Mouse (Mus musculus): ENCODE measurements at regions not wholly inside any gene's neighbourhood (a gene's known extent, or its start where the extent isn't known, plus 50 kb on each side); places are given as distances from the start of the nearest gene placed in this dataset.

DNA sequence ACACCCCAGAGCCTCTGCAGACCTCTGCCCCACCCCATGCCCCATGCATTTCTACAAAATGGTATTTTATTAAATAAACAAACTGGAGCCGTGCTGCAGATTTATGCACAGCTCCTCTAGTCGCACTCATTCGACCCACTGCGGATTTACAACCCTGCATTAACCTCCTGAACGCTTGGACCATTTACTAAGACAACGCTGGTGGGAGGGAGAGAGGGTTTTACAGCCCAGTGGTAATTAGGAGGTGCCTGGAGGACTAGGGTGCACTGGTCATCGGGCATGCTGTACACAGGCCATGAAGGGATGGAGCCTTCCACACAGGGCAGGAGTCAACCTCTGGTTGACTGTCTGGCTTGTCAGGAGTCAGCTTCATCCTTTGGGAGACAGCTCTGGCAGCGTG is 215.2 kb downstream of the Cryba4 start:
- no peak for TF ChIP-seq MAX (IDR thresholded peaks at IDR 0.05; ENCODE audit: low read length)
- no peak for TF ChIP-seq SIN3A (IDR thresholded peaks at IDR 0.05; ENCODE audit: low read length)

Data from CH12.LX (cell line).